Mouse (Mus musculus) olfactory bulb, adult 2 months (tissue): ENCODE measurements around the gene Pfn1.

Experiments used
- CTCF ChIP-seq: fragments of 200-500 bp; IDR thresholded peaks from 2 replicates; pipeline ENCODE4 v1.5.1; 2012; ENCODE audit warnings: low read depth, mild to moderate bottlenecking, low read length, moderate library complexity; ENCODE audit not compliant: insufficient read depth
- POLR2A ChIP-seq: fragments of 200-500 bp; IDR thresholded peaks from 2 replicates; pipeline ENCODE4 v1.6.1; 2012; ENCODE audit warnings: mild to moderate bottlenecking, low read depth, low read length, moderate library complexity; ENCODE audit not compliant: insufficient read depth

- TF ChIP-seq POLR2A (no peak), CTCF (no peak)
Observed at GRCm38 (mm10) chr11:70678092-70678491, 23.6 kb upstream of the Pfn1 start.
